Mouse (Mus musculus) thymus, postnatal 4 days (tissue): ENCODE data around the gene Pbx3.

Source experiments
- DNase-seq: peaks from one replicate; pipeline ENCODE4 v3.0.0; 2021

Gene Pbx3

DNA sequence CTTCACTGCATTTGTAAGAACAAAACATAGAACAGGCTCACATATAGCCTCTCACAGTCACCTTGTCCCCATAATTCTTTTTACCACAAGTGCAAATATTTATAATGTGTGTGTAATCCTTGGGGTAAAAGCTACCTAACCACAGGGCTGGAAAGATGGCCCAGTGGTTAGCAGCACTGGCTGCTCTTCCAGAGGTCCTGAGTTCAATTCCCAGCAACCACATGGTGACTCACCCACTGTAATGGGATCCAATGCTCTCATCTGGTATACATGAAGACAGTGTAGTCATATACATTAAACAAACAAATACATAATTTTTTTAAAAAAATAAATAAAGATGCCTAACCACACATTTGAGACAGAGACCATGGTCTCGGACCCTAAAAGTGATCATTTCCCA, 240.2 kb downstream of the Pbx3 start:
- no peak for DNase-seq

DNA sequence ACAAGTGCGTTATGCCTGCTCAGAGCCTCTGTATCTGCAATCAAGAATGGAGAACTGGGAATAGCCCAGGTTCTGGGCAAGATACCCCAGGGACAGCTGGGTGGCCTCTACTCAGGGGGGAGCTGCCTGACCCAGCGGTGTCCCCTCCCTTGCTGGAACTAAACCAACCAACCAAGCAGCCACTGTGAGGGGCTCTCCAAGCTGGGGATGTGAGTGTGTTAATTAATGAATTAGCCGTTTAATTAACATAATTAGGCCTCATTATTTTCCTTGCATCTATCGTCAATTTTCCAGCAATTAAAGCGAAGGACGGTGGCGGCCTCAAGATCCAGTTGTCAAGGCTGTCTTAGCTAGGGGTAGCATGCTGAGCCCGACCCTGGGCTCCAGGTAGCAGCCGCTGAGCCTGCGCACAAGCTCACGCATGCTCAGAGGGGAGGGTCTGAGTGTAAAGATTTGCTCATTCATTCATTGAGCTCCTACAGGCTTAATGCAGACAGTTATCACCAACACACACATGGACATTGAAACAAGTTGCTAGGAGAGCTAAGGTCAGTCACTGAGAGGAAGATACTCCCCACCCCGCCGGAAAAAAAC, 243.2 kb downstream of the Pbx3 start:
- DNase-seq = no peak

DNA sequence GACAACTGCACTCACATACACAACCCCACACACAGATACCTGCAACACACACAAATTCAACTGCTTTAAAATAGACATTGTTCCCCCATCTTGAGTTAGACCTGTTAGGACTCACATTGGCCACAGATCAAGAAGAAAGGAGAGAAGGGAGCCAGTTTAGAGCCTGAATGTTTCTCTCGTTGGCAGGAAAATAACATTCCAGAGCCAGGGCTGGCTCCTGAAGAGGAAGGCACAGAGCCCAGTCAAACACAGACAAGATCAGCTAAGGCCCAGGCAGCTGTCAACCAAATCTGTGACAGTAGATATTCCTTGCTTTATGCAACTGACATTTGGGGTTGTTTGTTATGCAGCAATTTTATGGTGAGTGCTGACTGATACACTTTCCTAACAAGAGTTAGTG, 245.1 kb downstream of the Pbx3 start:
- DNase-seq = no peak

DNA sequence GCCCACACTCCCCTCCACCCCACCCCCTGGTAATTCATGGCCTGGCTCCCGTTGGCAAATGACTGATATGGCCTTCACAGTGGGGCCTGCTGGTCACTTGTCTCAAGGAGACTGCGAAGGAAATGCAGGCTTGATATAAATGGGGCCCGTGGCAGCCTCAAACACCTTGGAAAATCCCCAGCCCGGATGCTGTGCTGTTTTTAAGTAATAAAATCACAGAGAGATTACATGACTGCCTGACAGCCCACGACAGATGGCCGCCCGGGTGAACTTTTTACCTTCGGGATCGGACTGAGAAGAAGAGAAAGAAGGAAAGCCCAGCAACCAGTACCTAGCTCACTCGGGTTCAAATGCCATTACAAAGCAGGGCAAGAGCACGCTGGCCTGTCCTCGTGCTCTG, 249.0 kb downstream of the Pbx3 start:
- no peak for DNase-seq
